Mouse (Mus musculus) liver, embryonic 11.5 days (tissue): ENCODE results near the gene Fbxo47. TPM values are rescaled to one million over a fixed set of nuclear protein-coding genes. Genes with fewer than 3 reads are reported as not detected.

Source experiments
- ATAC-seq: fragments of 200-750 bp; cut with Nextera tagmentation; replicated peaks from 2 replicates; pipeline ENCODE4 v1.8.0; 2017; ENCODE audit warnings: moderate number of reproducible peaks, mild to moderate bottlenecking, moderate TSS enrichment, moderate library complexity; ENCODE audit not compliant: low FRiP score
- DNase-seq: peaks from one replicate; pipeline ENCODE4 v3.0.0-alpha.2; 2017; ENCODE audit warnings: low spot score
- H3K27ac ChIP-seq: fragments of 300-500 bp; sonication (generic); 2 replicates; pipeline ENCODE4 v1.5.1; 2014; ENCODE audit warnings: mild to moderate bottlenecking, low read depth, low read length, control low read depth
- H3K27me3 ChIP-seq: fragments of 300-500 bp; sonication (generic); replicated peaks from 2 replicates; pipeline ENCODE4 v1.6.1; 2014; ENCODE audit warnings: low read length, mixed read lengths; ENCODE audit not compliant: control insufficient read depth, insufficient read depth
- H3K36me3 ChIP-seq: fragments of 300-500 bp; sonication (generic); 2 replicates; pipeline ENCODE4 v1.6.1; 2014; ENCODE audit warnings: mild to moderate bottlenecking, low read length, moderate library complexity, mixed read lengths; ENCODE audit not compliant: control insufficient read depth, insufficient read depth
- H3K4me1 ChIP-seq: fragments of 300-500 bp; sonication (generic); replicated peaks from 2 replicates; pipeline ENCODE4 v1.6.1; 2014; ENCODE audit warnings: low read length, mixed read lengths; ENCODE audit not compliant: control insufficient read depth, insufficient read depth
- H3K4me2 ChIP-seq: fragments of 300-500 bp; sonication (generic); 2 replicates; pipeline ENCODE4 v1.6.1; 2014; ENCODE audit warnings: mild to moderate bottlenecking, control low read depth, moderate library complexity
- H3K4me3 ChIP-seq: fragments of 300-500 bp; sonication (generic); 2 replicates; pipeline ENCODE4 v1.5.1; 2014; ENCODE audit warnings: low read depth, low read length, control low read depth
- H3K9ac ChIP-seq: fragments of 300-500 bp; sonication (generic); 2 replicates; pipeline ENCODE4 v1.6.1; 2014; ENCODE audit warnings: low read depth, low read length, control low read depth
- H3K9me3 ChIP-seq: fragments of 300-500 bp; sonication (generic); 2 replicates; pipeline ENCODE4 v1.6.1; 2016; ENCODE audit warnings: low read length, inconsistent platforms, mixed read lengths; ENCODE audit not compliant: control insufficient read depth
- WGBS: fragments of 180-500 bp; shearing (Covaris S2); extraction: QIAGEN DNeasy Blood & Tissue Kit; methylation state at CpG from one replicate; pipeline ENCODE4 v1.1.7; 2014; 5-methylcytosine and 5-hydroxymethylcytosine counted together
- polyA plus RNA-seq: library from polyadenylated mRNA; unstranded; fragments of >200 nt; fragmentation: Nextera tagmentation; extraction: Ambion mirVana; gene quantifications from 2 replicates; pipeline ENCODE4 v1.2.1, GENCODE M21; 2014

Gene Fbxo47
- polyA plus RNA-seq, 1 experiment from 2014 or later, result 1.1 TPM

DNA sequence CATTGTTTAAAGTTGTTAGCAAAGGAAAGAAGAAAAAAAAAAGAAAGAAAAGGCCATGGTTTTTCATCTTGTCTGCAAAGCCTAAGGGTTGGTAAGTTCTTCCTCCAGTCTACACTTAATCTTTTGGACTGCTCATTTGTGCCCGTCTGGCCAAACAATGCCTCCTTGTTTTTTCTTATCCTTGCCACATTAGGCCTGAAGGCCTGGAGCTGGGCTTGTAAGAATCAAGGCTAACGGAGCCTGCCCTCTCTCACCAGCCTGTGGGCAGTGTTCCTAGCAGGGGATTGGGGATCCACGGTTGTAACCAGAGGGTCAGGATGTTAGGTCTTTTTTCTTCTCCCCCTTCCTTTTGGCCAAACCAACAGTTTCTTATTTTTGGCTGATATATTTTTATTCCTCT is 73.0 kb downstream of the Fbxo47 start:
- Histone ChIP-seq H3K36me3 (peaks cover 10% of the 10 kb centered on the region; the same call in 1 of the 2 replicates), H3K4me1 (peaks cover 71% of the 10 kb centered on the region), H3K9me3 (no peaks in the 10 kb centered on the region), H3K27ac (peak overlapping the region; percentile 26; the same call in 1 of the 2 replicates), H3K4me3 (no peak overlapping the region), H3K9ac (no peak overlapping the region), H3K4me2 (no peak overlapping the region), H3K27me3 (no peaks in the 10 kb centered on the region)
- ATAC-seq (no peak), DNase-seq (no peak)
- 62% methylated on average over 3 of the region's 3 CpGs for WGBS

DNA sequence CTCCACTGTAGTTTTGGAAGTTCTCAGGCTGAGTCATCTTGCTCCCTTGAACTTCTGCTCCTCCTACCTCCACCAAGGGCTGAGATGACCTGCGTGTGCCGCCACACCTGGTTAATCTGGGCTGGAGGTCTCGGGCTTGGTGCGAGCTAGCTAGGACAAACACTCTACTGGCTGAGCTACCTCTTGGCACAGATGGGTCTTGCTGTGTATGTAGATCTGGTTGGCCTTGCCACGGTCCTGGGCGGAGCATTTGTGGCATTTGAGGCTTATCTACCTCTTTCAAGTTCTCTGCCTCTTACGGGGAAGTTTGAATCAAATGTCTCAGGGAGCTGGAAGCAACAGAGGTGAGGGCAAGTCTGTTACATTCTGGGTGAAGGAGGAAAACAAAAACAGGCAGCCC is 73.6 kb downstream of the Fbxo47 start:
- 0 out of 2 replicates have a peak overlapping the region, but pooled peaks have one; percentile 25 for H3K27ac ChIP-seq
- DNase-seq, result no peak
- H3K27me3 ChIP-seq, result no peaks in the 10 kb centered on the region

DNA sequence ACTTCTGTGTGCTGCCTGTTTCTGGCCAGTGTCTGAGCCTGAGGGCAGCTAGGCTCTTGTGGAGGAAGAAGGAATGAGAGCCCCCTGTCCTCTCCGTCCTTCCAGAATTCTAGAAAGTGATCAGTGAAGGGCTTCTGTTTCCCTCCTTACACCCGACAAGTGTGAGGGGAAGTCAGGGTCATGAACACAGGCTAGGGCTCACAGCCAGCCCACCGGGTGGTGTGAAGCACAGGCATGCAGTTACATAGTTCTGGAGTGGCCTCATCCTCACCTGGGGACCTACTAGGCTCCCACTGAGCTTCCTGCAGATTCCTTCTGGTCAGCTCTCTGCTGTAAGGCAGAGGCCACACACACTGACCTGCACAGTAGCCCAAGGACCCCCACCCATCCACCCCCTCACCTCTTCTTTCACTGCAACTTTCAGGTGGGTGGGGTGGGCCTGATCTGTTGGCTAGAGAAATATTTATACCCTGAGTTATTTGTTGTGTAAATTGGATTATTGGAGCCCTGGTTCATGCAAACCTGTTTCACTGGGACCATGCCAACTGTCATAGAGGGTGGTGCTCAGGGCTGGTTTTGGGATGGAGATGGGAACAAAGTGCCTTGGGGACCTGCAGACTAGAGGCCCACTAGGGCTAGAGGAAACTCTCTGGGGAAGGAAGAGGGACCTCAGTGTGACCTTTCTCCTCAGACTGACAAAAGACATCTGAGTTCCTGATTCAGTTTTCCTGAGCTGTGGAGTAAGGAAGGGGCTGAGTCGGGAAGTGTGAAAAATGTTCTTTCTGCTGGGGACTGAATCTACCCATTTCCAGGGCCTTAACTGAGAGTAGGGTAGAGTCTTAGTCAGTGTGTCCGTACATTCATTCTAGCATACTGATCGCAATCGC is 74.5 kb downstream of the Fbxo47 start:
- Histone ChIP-seq H3K27me3 (no peaks in the 10 kb centered on the region), H3K9me3 (no peaks in the 10 kb centered on the region), H3K4me2 (no peak overlapping the region), H3K9ac (no peak overlapping the region), H3K4me3 (no peak overlapping the region), H3K27ac (no peak overlapping the region; the same call in 1 of the 2 replicates), H3K36me3 (peaks cover 10% of the 10 kb centered on the region; the same call in 1 of the 2 replicates), H3K4me1 (peaks cover 79% of the 10 kb centered on the region)
- ATAC-seq (no peak), DNase-seq (no peak)
- 69% methylated on average over 7 of the region's 7 CpGs for WGBS

More for the DNA sequence above, 73.6 kb downstream of the Fbxo47 start:
- H3K4me1 ChIP-seq, result peaks cover 73% of the 10 kb centered on the region
- no peak overlapping the region for H3K4me2 ChIP-seq
- peaks cover 10% of the 10 kb centered on the region; the same call in 1 of the 2 replicates for H3K36me3 ChIP-seq
- ATAC-seq, result no peak
- WGBS, result 48% methylated on average over 7 of the region's 7 CpGs
- no peak overlapping the region for H3K4me3 ChIP-seq
- H3K9ac ChIP-seq, result 0 out of 2 replicates have a peak overlapping the region, but pooled peaks have one; percentile 6
- no peaks in the 10 kb centered on the region for H3K9me3 ChIP-seq

DNA sequence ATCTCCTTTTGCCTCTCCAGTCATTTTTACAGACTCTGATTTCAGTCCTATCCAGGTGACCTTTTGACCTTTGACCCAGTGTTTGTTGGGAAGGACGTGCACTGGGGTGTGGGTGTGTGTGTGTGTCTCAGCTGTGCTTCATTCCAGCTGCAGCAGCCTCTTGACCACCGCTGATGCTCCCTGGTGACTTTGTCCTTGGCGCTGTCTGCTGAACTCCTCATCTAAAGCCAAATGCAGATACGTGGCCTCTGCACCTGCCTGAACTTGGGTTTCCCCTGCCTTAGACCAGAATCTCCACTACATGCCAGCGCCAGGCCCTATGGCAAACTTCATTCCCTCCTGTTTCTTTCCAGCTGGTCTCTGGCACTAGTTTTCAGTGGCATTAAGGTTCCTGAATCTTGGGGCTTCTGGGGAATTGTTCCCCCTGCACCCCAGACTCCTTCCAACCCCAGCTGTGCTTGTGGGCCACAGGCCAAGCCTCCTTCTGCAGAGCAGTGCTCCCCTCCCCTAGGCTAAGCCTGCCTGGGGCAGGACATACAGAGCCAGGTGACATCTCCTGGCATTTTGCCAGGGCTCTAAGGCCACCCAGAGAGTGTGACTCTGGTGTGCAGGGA is 75.2 kb downstream of the Fbxo47 start:
- 59% methylated on average over 5 of the region's 5 CpGs for WGBS
- peaks cover 10% of the 10 kb centered on the region; the same call in 1 of the 2 replicates for H3K36me3 ChIP-seq
- no peak overlapping the region for H3K4me3 ChIP-seq
- H3K27me3 ChIP-seq, result no peaks in the 10 kb centered on the region
- H3K9ac ChIP-seq, result no peak overlapping the region
- no peaks in the 10 kb centered on the region for H3K9me3 ChIP-seq
- peaks cover 86% of the 10 kb centered on the region for H3K4me1 ChIP-seq
- DNase-seq (no peak), ATAC-seq (no peak)
- H3K27ac ChIP-seq, result peak overlapping the region; percentile 1; the same call in 1 of the 2 replicates
- peak overlapping the region; percentile 21 for H3K4me2 ChIP-seq

DNA sequence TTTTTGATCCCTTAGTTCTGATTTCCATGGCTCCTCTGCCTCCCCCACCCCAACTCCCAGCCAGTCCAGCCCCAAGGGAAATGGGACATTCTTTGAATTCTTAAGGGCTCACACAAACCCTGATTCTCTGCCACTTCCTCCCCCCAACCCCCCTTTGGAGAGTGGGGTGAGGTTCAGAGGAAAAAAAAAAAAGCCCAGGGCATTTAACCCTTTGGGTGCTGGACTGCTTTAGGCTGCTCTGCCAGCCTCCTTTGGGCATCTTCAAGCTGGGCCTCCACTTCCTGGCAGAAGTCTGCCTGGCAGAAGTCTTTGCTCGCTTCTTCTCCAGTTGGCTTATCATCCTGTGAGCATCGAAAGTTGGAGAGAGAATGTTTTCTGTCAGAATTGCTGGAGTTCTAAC is 75.9 kb downstream of the Fbxo47 start:
- Histone ChIP-seq H3K4me3 (no peak overlapping the region), H3K9me3 (no peaks in the 10 kb centered on the region), H3K4me1 (peaks cover 83% of the 10 kb centered on the region), H3K27me3 (no peaks in the 10 kb centered on the region), H3K4me2 (peak overlapping the region; percentile 21), H3K27ac (peak overlapping the region; percentile 1; the same call in 1 of the 2 replicates), H3K36me3 (peaks cover 10% of the 10 kb centered on the region; the same call in 1 of the 2 replicates), H3K9ac (no peak overlapping the region)
- 58% methylated on average over 2 of the region's 2 CpGs for WGBS
- no peak for DNase-seq
- ATAC-seq, result no peak

DNA sequence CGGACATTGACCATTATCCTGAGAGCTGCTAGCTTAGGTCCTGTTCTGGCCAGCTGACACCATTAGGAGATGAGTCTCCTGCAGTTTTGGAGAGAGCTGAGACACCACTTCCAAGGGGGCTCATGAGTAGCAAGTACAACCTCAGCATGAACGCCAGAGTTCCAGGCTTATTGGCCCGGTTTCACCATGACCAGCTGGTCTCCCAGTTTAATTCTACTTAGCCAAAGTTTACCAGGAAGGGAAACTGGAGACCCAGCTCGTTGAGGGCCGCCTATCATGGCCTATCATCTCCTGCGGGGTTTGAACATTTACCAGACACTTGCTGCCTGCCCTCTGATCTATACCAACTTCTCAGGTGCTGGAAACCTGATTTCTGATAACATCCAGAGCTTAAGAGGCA is 76.3 kb downstream of the Fbxo47 start:
- no peak overlapping the region for H3K4me3 ChIP-seq
- H3K9me3 ChIP-seq, result no peaks in the 10 kb centered on the region
- peaks cover 78% of the 10 kb centered on the region for H3K4me1 ChIP-seq
- 36% methylated on average over 6 of the region's 6 CpGs for WGBS
- H3K9ac ChIP-seq, result no peak overlapping the region
- ATAC-seq (no peak), DNase-seq (no peak)
- no peak overlapping the region for H3K4me2 ChIP-seq
- H3K36me3 ChIP-seq, result peaks cover 10% of the 10 kb centered on the region; the same call in 1 of the 2 replicates
- H3K27me3 ChIP-seq, result no peaks in the 10 kb centered on the region
- H3K27ac ChIP-seq, result peak overlapping the region; percentile 62

DNA sequence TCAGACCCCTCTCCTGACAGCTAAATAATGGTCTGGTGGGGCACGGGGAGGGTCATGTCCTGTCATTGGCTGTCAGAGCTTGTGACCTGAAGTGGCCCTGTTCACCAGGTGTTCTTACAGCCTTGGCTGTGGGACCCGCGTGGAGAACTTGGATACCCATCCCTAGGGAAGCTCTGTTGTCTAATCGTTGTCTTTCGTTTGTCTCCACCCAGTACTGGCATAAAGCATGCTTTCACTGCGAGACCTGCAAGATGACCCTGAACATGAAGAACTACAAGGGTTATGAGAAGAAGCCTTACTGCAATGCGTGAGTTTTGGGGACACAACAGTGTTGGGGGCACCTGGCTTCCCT is 77.4 kb downstream of the Fbxo47 start:
- H3K27me3 ChIP-seq, result no peaks in the 10 kb centered on the region
- H3K36me3 ChIP-seq, result peaks cover 12% of the 10 kb centered on the region; the same call in 1 of the 2 replicates
- 74% methylated on average over 7 of the region's 7 CpGs for WGBS
- H3K4me2 ChIP-seq, result no peak overlapping the region
- no peak for DNase-seq
- H3K9ac ChIP-seq, result no peak overlapping the region; the same call in 1 of the 2 replicates
- H3K4me1 ChIP-seq, result peaks cover 77% of the 10 kb centered on the region
- H3K9me3 ChIP-seq, result no peaks in the 10 kb centered on the region
- H3K4me3 ChIP-seq, result no peak overlapping the region
- no peak for ATAC-seq
- H3K27ac ChIP-seq, result no peak overlapping the region; the same call in none of the 2 replicates

DNA sequence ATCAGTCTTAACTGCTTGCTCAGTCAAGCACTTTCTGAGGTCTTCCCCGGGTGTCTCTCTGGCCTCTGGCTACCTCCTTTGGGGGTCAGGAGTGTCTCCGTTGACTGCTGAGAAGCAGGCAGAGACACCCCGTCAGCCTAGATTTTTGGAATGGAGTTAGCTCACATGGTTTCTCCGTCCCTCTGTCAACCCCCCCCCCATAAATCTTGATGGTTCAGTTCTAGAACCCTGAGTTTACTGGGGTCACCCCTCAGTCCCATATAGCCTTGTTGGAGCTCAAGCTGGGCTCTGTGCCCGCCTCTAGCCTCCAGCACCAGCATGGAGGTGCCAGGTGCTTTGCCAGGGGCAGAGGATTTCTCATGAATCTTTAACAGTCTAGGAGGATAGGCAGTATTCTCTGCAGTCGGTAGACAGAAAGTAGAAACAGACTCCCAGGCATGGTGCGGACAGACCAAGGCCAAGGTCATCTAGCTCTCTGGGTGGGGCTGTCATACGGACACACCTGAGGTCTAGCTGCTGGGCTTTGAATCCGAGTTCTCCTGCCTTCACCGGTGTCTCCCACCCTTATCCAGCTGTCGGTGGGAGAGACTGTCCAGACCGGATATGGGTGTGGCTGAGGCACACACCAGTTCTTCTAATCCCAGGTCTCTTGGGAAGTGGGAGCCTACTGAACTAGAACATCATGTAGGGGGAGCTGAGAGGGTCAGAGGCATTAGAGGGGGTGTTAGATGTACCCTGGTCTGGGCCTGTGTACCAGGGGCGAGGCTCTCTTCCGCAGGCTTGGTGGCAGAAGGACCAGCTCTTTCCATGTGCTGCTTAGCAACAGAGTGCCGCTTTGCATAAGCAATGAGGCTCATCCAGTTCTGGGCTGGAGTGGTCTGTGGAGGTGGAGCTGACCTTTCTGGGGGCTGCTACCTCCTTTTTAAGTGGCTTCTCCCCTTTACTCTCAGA is 78.0 kb downstream of the Fbxo47 start:
- peaks cover 78% of the 10 kb centered on the region for H3K4me1 ChIP-seq
- peak overlapping the region; percentile 2 for H3K4me2 ChIP-seq
- peak overlapping the region; percentile 44 for H3K27ac ChIP-seq
- H3K36me3 ChIP-seq, result peaks cover 12% of the 10 kb centered on the region; the same call in 1 of the 2 replicates
- ATAC-seq, result no peak
- WGBS, result 52% methylated on average over 15 of the region's 15 CpGs
- H3K9ac ChIP-seq, result no peak overlapping the region; the same call in 1 of the 2 replicates
- no peak for DNase-seq
- no peaks in the 10 kb centered on the region for H3K9me3 ChIP-seq
- no peaks in the 10 kb centered on the region for H3K27me3 ChIP-seq
- no peak overlapping the region for H3K4me3 ChIP-seq
